Mouse (Mus musculus): ENCODE data around the gene Gm49711. TPM values are rescaled to one million over a fixed set of nuclear protein-coding genes. Genes with fewer than 3 reads are reported as not detected.

Gm49711 gene
- not detected for polyA plus RNA-seq (2014; fragmentation: Illumina TruSeq; extraction: RNeasy Lipid Tissue Mini Kit (QIAGEN cat#74804); ENCODE audit: low read depth, low replicate concordance)

GRCm38 (mm10) chr16:92057852-92058643 is at the start of gene Gm49711, which contains the start of the genes Mrps6 and Slc5a3:
Gene Gm49711, plus strand, starts transcription at chr16:92058316.
Gene Mrps6, plus strand, starts transcription at chr16:92058270.
Gene Slc5a3, plus strand, starts transcription at chr16:92058322.

Other genes with a start within 250 kb of the Gm49711 start
- 19.9 TPM for gene Mrps6, start within 50 bp of the Gm49711 start, polyA plus RNA-seq (2014; fragmentation: Illumina TruSeq; extraction: RNeasy Lipid Tissue Mini Kit (QIAGEN cat#74804); ENCODE audit: low read depth, low replicate concordance)
- gene Slc5a3, start within 50 bp of the Gm49711 start, polyA plus RNA-seq (2014; fragmentation: Illumina TruSeq; extraction: RNeasy Lipid Tissue Mini Kit (QIAGEN cat#74804); ENCODE audit: low read depth, low replicate concordance), result 2.0 TPM
- not detected for gene Kcne2, start 234.1 kb downstream of the Gm49711 start, polyA plus RNA-seq (2014; fragmentation: Illumina TruSeq; extraction: RNeasy Lipid Tissue Mini Kit (QIAGEN cat#74804); ENCODE audit: low read depth, low replicate concordance)
- 42.7 TPM for gene Smim11, start 243.0 kb downstream of the Gm49711 start, polyA plus RNA-seq (2014; fragmentation: Illumina TruSeq; extraction: RNeasy Lipid Tissue Mini Kit (QIAGEN cat#74804); ENCODE audit: low read depth, low replicate concordance)